In genomic region chr9:52841105-52841504, GRCm38 (mm10) we compare ENCODE assay signal across 26 mouse cellular contexts.
DNase-seq lines count a peak whose midpoint lies in the region; ATAC-seq and TF ChIP-seq lines count a peak whose summit lies in the region.
"Had no signal": no experiment of that assay in that cellular context is flagged by ENCODE, and none has a peak within 500 bp of the region (broad histone marks: within the 10 kb centered on the region; RNA-seq: fewer than 3 reads in every experiment).

No protein-coding gene starts in this region.

- H3K4me2 ChIP-seq in forebrain, postnatal 0 days (ENCODE audit: low read depth): no peak overlapping the region
- H3K4me2 ChIP-seq in forebrain, embryonic 15.5 days (replicated peaks): no peak overlapping the region
- H3K4me2 ChIP-seq: embryonic facial prominence, embryonic 13.5 days; heart, embryonic 12.5 days; heart, embryonic 15.5 days; hindbrain, embryonic 12.5 days; hindbrain, embryonic 15.5 days had no signal

- TF ChIP-seq CTCF in forebrain, postnatal 0 days (IDR thresholded peaks at IDR 0.05; ENCODE audit: low read depth): no peak
- no peak for TF ChIP-seq CTCF in brain, embryonic 14.5 days (IDR thresholded peaks at IDR 0.05; ENCODE audit: borderline replicate concordance, extremely low read depth, insufficient read depth, insufficient read length)
- no peak for TF ChIP-seq CTCF in gastrocnemius, adult 2 months (IDR thresholded peaks at IDR 0.05)

- H3K9ac ChIP-seq in forebrain, postnatal 0 days: no peak overlapping the region
- no peak overlapping the region for H3K9ac ChIP-seq in forebrain, embryonic 15.5 days (replicated peaks)
- H3K9ac ChIP-seq: embryonic facial prominence, embryonic 13.5 days; heart, embryonic 12.5 days; heart, embryonic 15.5 days; hindbrain, embryonic 12.5 days; hindbrain, embryonic 15.5 days had no signal

- no peak for TF ChIP-seq POLR2A in brain, embryonic 14.5 days (IDR thresholded peaks at IDR 0.05; ENCODE audit: borderline replicate concordance, extremely low read depth, insufficient read depth, insufficient read length, poor library complexity, severe bottlenecking)

- no peaks in the 10 kb centered on the region for H3K9me3 ChIP-seq in forebrain, postnatal 0 days (ENCODE audit: low read length)
- H3K9me3 ChIP-seq in forebrain, embryonic 15.5 days: no peaks in the 10 kb centered on the region
- H3K9me3 ChIP-seq: embryonic facial prominence, embryonic 10.5 days; embryonic facial prominence, embryonic 13.5 days; heart, embryonic 12.5 days; heart, embryonic 15.5 days; hindbrain, embryonic 12.5 days; hindbrain, embryonic 15.5 days had no signal

- 52% methylated on average over 4 of the region's 4 CpGs for WGBS in forebrain, postnatal 0 days
- 59% methylated on average over 4 of the region's 4 CpGs for WGBS in forebrain, embryonic 15.5 days

- H3K4me1 ChIP-seq in forebrain, postnatal 0 days (ENCODE audit: insufficient read depth): no peaks in the 10 kb centered on the region
- no peaks in the 10 kb centered on the region for H3K4me1 ChIP-seq in forebrain, embryonic 15.5 days
- H3K4me1 ChIP-seq: embryonic facial prominence, embryonic 10.5 days; embryonic facial prominence, embryonic 13.5 days; hindbrain, embryonic 12.5 days; hindbrain, embryonic 15.5 days had no signal

- DNase-seq in forebrain, postnatal 0 days: peak; percentile 54
- peak; percentile 28 for DNase-seq in layer of hippocampus, adult 9-11 months
- no peak for DNase-seq in layer of hippocampus, postnatal 10 days (ENCODE audit: low spot score in 2 of 2)
- DNase-seq in brain, embryonic 14.5 days (ENCODE audit: low read depth): peak; percentile 46
- no peak for DNase-seq in gastrocnemius, adult 2 months
- DNase-seq: adrenal gland, adult 2 months; adrenal gland, postnatal 14 days; cerebellum, adult 11 months; cerebellum, adult 2 months; cerebellum, adult 9-11 months; cerebellum, postnatal 25 days; embryo, embryonic 11 days; gastrocnemius, postnatal 25 days; heart, adult 18-20 months; heart, postnatal 14 days; kidney, adult 2 months had no signal

- ATAC-seq in forebrain, postnatal 0 days: peak; percentile 64
- ATAC-seq in forebrain, embryonic 15.5 days (replicated peaks): no peak
- ATAC-seq: CD4-positive, CD25-positive, alpha-beta regulatory T cell, adult 4 months; intestine, postnatal 0 days had no signal

- H3K27me3 ChIP-seq in forebrain, postnatal 0 days (ENCODE audit: insufficient read depth, low read length): no peaks in the 10 kb centered on the region
- H3K27me3 ChIP-seq in forebrain, embryonic 15.5 days: no peaks in the 10 kb centered on the region
- H3K27me3 ChIP-seq: embryonic facial prominence, embryonic 13.5 days; heart, embryonic 12.5 days; heart, embryonic 15.5 days; hindbrain, embryonic 12.5 days; hindbrain, embryonic 15.5 days had no signal

- intact Hi-C loops in gastrocnemius, adult 2 months (cut with DNase I): no loop called here

- H3K36me3 ChIP-seq in forebrain, postnatal 0 days (ENCODE audit: insufficient read depth): no peaks in the 10 kb centered on the region
- no peaks in the 10 kb centered on the region for H3K36me3 ChIP-seq in forebrain, embryonic 15.5 days
- H3K36me3 ChIP-seq: embryonic facial prominence, embryonic 10.5 days; embryonic facial prominence, embryonic 13.5 days; heart, embryonic 12.5 days; heart, embryonic 15.5 days; hindbrain, embryonic 12.5 days; hindbrain, embryonic 15.5 days had no signal

- no peak overlapping the region for H3K4me3 ChIP-seq in forebrain, postnatal 0 days (ENCODE audit: low read depth, low read length)
- H3K4me3 ChIP-seq in forebrain, embryonic 15.5 days: no peak overlapping the region
- no peak overlapping the region for H3K4me3 ChIP-seq in gastrocnemius, adult 2 months
- H3K4me3 ChIP-seq: embryonic facial prominence, embryonic 10.5 days; embryonic facial prominence, embryonic 13.5 days; erythroblast, embryonic 14.5 days; heart, embryonic 12.5 days; heart, embryonic 15.5 days; hindbrain, embryonic 12.5 days; hindbrain, embryonic 15.5 days had no signal

- H3K27ac ChIP-seq in forebrain, postnatal 0 days (ENCODE audit: low read depth, low read length): no peak overlapping the region
- H3K27ac ChIP-seq in forebrain, embryonic 15.5 days (replicated peaks): no peak overlapping the region
- H3K27ac ChIP-seq in gastrocnemius, adult 2 months: no peak overlapping the region
- H3K27ac ChIP-seq: embryonic facial prominence, embryonic 10.5 days; embryonic facial prominence, embryonic 13.5 days; heart, embryonic 15.5 days; hindbrain, embryonic 12.5 days; hindbrain, embryonic 15.5 days had no signal

Comparison
In these comparisons a context has a peak if more than half of its experiments do, and no peak if none do; other contexts are left out.
1. DNase-seq: peak in forebrain, postnatal 0 days (single experiment), layer of hippocampus, adult 9-11 months (single experiment) and brain, embryonic 14.5 days (single experiment); none in layer of hippocampus, postnatal 10 days (0 of 2) and gastrocnemius, adult 2 months (single experiment).